Mouse (Mus musculus): ENCODE data around the gene Gpr108. TPM values are rescaled to one million over a fixed set of nuclear protein-coding genes. Genes with fewer than 3 reads are reported as not detected.

The Gpr108 gene
- 1.1 TPM for polyA plus RNA-seq (2014; fragmentation: Illumina TruSeq; extraction: RNeasy Lipid Tissue Mini Kit (QIAGEN cat#74804); ENCODE audit: low read depth, low replicate concordance)

GRCm38 (mm10) chr17:57248201-57248699 is at the start of gene Gpr108:
TSS of gene Gpr108 (minus strand) at chr17:57248446.

GRCm38 (mm10) chr17:57278943-57279590 is 30.8 kb upstream of the Gpr108 start, which contains the start of gene Vav1:
TSS of gene Vav1 (plus strand) at chr17:57279100.

GRCm38 (mm10) chr17:57249186-57250181 is 1.2 kb upstream of the Gpr108 start, which contains the start of gene Trip10:
TSS of gene Trip10 (plus strand) at chr17:57249455.

GRCm38 (mm10) chr17:57228014-57228413 is 20.2 kb downstream of the Gpr108 start, which contains the start of gene C3:
TSS of gene C3 (minus strand) at chr17:57228136.

GRCm38 (mm10) chr17:57194041-57194507 is 54.2 kb downstream of the Gpr108 start, which contains the start of gene Tnfsf14:
TSS of gene Tnfsf14 (minus strand) at chr17:57194177.

Other genes starting within 250 kb of the Gpr108 start
- not detected for gene Pspn, start 248.4 kb downstream of the Gpr108 start, polyA plus RNA-seq (2014; fragmentation: Illumina TruSeq; extraction: RNeasy Lipid Tissue Mini Kit (QIAGEN cat#74804); ENCODE audit: low read depth, low replicate concordance)
- gene Gtf2f1, start 237.2 kb downstream of the Gpr108 start, polyA plus RNA-seq (2014; fragmentation: Illumina TruSeq; extraction: RNeasy Lipid Tissue Mini Kit (QIAGEN cat#74804); ENCODE audit: low read depth, low replicate concordance): 2.4 TPM
- gene Gm17949, start 237.0 kb downstream of the Gpr108 start, polyA plus RNA-seq (2014; fragmentation: Illumina TruSeq; extraction: RNeasy Lipid Tissue Mini Kit (QIAGEN cat#74804); ENCODE audit: low read depth, low replicate concordance): not detected
- gene Khsrp, start 216.9 kb downstream of the Gpr108 start, polyA plus RNA-seq (2014; fragmentation: Illumina TruSeq; extraction: RNeasy Lipid Tissue Mini Kit (QIAGEN cat#74804); ENCODE audit: low read depth, low replicate concordance): 4.1 TPM
- not detected for gene Slc25a41, start 206.8 kb downstream of the Gpr108 start, polyA plus RNA-seq (2014; fragmentation: Illumina TruSeq; extraction: RNeasy Lipid Tissue Mini Kit (QIAGEN cat#74804); ENCODE audit: low read depth, low replicate concordance)
- 14.2 TPM for gene Crb3, start 189.3 kb downstream of the Gpr108 start, polyA plus RNA-seq (2014; fragmentation: Illumina TruSeq; extraction: RNeasy Lipid Tissue Mini Kit (QIAGEN cat#74804); ENCODE audit: low read depth, low replicate concordance)
- 21.2 TPM for gene Slc25a23, start 188.6 kb downstream of the Gpr108 start, polyA plus RNA-seq (2014; fragmentation: Illumina TruSeq; extraction: RNeasy Lipid Tissue Mini Kit (QIAGEN cat#74804); ENCODE audit: low read depth, low replicate concordance)
- gene Dennd1c, start 169.9 kb downstream of the Gpr108 start, polyA plus RNA-seq (2014; fragmentation: Illumina TruSeq; extraction: RNeasy Lipid Tissue Mini Kit (QIAGEN cat#74804); ENCODE audit: low read depth, low replicate concordance): not detected
- not detected for gene Tubb4a, start 160.7 kb downstream of the Gpr108 start, polyA plus RNA-seq (2014; fragmentation: Illumina TruSeq; extraction: RNeasy Lipid Tissue Mini Kit (QIAGEN cat#74804); ENCODE audit: low read depth, low replicate concordance)
- gene Tnfsf9, start 143.1 kb downstream of the Gpr108 start, polyA plus RNA-seq (2014; fragmentation: Illumina TruSeq; extraction: RNeasy Lipid Tissue Mini Kit (QIAGEN cat#74804); ENCODE audit: low read depth, low replicate concordance): 0.49 TPM
- gene Cd70, start 98.7 kb downstream of the Gpr108 start, polyA plus RNA-seq (2014; fragmentation: Illumina TruSeq; extraction: RNeasy Lipid Tissue Mini Kit (QIAGEN cat#74804); ENCODE audit: low read depth, low replicate concordance): not detected
- not detected for gene Tnfsf14, start 54.3 kb downstream of the Gpr108 start, polyA plus RNA-seq (2014; fragmentation: Illumina TruSeq; extraction: RNeasy Lipid Tissue Mini Kit (QIAGEN cat#74804); ENCODE audit: low read depth, low replicate concordance)
- gene C3, start 20.3 kb downstream of the Gpr108 start, polyA plus RNA-seq (2014; fragmentation: Illumina TruSeq; extraction: RNeasy Lipid Tissue Mini Kit (QIAGEN cat#74804); ENCODE audit: low read depth, low replicate concordance): 24.6 TPM
- 3.2 TPM for gene Trip10, start 1.0 kb upstream of the Gpr108 start, polyA plus RNA-seq (2014; fragmentation: Illumina TruSeq; extraction: RNeasy Lipid Tissue Mini Kit (QIAGEN cat#74804); ENCODE audit: low read depth, low replicate concordance)
- not detected for gene Vav1, start 30.7 kb upstream of the Gpr108 start, polyA plus RNA-seq (2014; fragmentation: Illumina TruSeq; extraction: RNeasy Lipid Tissue Mini Kit (QIAGEN cat#74804); ENCODE audit: low read depth, low replicate concordance)
- 3.0 TPM for gene Adgre1, start 110.2 kb upstream of the Gpr108 start, polyA plus RNA-seq (2014; fragmentation: Illumina TruSeq; extraction: RNeasy Lipid Tissue Mini Kit (QIAGEN cat#74804); ENCODE audit: low read depth, low replicate concordance)